Mouse (Mus musculus) MEL (cell line): ENCODE data around the gene Limch1. TPM values are rescaled to one million over a fixed set of nuclear protein-coding genes. Genes with fewer than 3 reads are reported as not detected.
A peak's percentile ranks its signal among the peaks of the same experiment; 100 is the strongest.

Source experiments
- DNase-seq: peaks from one replicate; pipeline ENCODE4 v3.0.0; 2011; ENCODE audit warnings: low read depth, low spot score
- H3K27ac ChIP-seq: 2 replicates; pipeline ENCODE4 v1.5.1; 2012; ENCODE audit warnings: low read depth, mild to moderate bottlenecking, control low read depth, low read length, moderate library complexity; ENCODE audit not compliant: control insufficient read depth
- H3K27me3 ChIP-seq, 2 experiments: fragments of 150-350 bp in 1 of 2; sonication (generic) in 1 of 2; 2 replicates each; pipeline ENCODE4 v1.6.1; 2012; ENCODE audit warnings: low read length in 2 of 2, mild to moderate bottlenecking in 2 of 2, improper control_type of control experiment in 1 of 2, moderate library complexity in 1 of 2; ENCODE audit not compliant: insufficient read depth in 2 of 2, control insufficient read depth in 1 of 2
- H3K36me3 ChIP-seq, 2 experiments: 2 replicates each; pipeline ENCODE4 v1.6.1; 2012 to 2014; ENCODE audit warnings: low read length in 2 of 2, improper control_type of control experiment in 1 of 2, inconsistent platforms in 1 of 2, mild to moderate bottlenecking in 1 of 2; ENCODE audit not compliant: insufficient read depth in 2 of 2, control insufficient read depth in 1 of 2
- H3K4me1 ChIP-seq, 2 experiments: fragments of 150-350 bp in 1 of 2; sonication (generic) in 1 of 2; 2 replicates each; pipeline ENCODE4 v1.6.1; 2012; ENCODE audit warnings: low read length in 2 of 2, improper control_type of control experiment in 1 of 2, mild to moderate bottlenecking in 1 of 2; ENCODE audit not compliant: insufficient read depth in 2 of 2, control insufficient read depth in 1 of 2
- H3K4me3 ChIP-seq, 2 experiments: fragments of 150-350 bp in 1 of 2; sonication (generic) in 1 of 2; 2 replicates each; pipeline ENCODE4 v1.5.1; 2012; ENCODE audit warnings: low read depth in 2 of 2, low read length in 2 of 2, mild to moderate bottlenecking in 2 of 2, moderate library complexity in 2 of 2, control low read depth in 1 of 2, improper control_type of control experiment in 1 of 2; ENCODE audit not compliant: control insufficient read depth in 1 of 2, insufficient read depth in 1 of 2
- H3K79me2 ChIP-seq: 2 replicates; pipeline ENCODE4 v1.6.1; 2012; ENCODE audit warnings: mild to moderate bottlenecking, low read length, moderate library complexity; ENCODE audit not compliant: control insufficient read depth, poor library complexity, insufficient read depth
- H3K9ac ChIP-seq: 2 replicates; pipeline ENCODE4 v1.6.1; 2012; ENCODE audit warnings: low read depth, mild to moderate bottlenecking, control low read depth, low read length, moderate library complexity; ENCODE audit not compliant: control insufficient read depth, poor library complexity, severe bottlenecking
- H3K9me3 ChIP-seq: fragments of 150-350 bp; sonication (generic); replicated peaks from 2 replicates; pipeline ENCODE4 v1.6.1; 2012; ENCODE audit warnings: mild to moderate bottlenecking, low read length, improper control_type of control experiment, moderate library complexity; ENCODE audit not compliant: insufficient read depth
- CTCF ChIP-seq, 3 experiments: IDR thresholded peaks in 2 of 3; conservative IDR thresholded peaks in 1 of 3; 2 replicates each; pipeline ENCODE4 v1.5.1; 2011 to 2012; ENCODE audit warnings: low read length in 3 of 3, low read depth in 2 of 3, mild to moderate bottlenecking in 2 of 3, improper control_type of control experiment in 1 of 3, inconsistent platforms in 1 of 3, mixed read lengths in 1 of 3, moderate library complexity in 1 of 3; ENCODE audit not compliant: control insufficient read depth in 1 of 3, insufficient read depth in 1 of 3, poor library complexity in 1 of 3, severe bottlenecking in 1 of 3
- ELF1 ChIP-seq: IDR thresholded peaks from 2 replicates; pipeline ENCODE4 v1.6.1; 2014; ENCODE audit warnings: low read depth, mild to moderate bottlenecking, inconsistent platforms, low read length, improper control_type of control experiment, moderate library complexity
- EP300 ChIP-seq, 2 experiments: IDR thresholded peaks; 2 replicates each; pipeline ENCODE4 v1.6.1; 2011; ENCODE audit warnings: improper control_type of control experiment in 2 of 2, low read length in 2 of 2, low read depth in 1 of 2, mild to moderate bottlenecking in 1 of 2
- ETS1 ChIP-seq: IDR thresholded peaks from 2 replicates; pipeline ENCODE4 v1.6.1; 2012; ENCODE audit warnings: low read depth, mild to moderate bottlenecking, inconsistent platforms, low read length, improper control_type of control experiment, moderate library complexity
- GABPA ChIP-seq: IDR thresholded peaks from 2 replicates; pipeline ENCODE4 v1.6.1; 2012; ENCODE audit warnings: low read depth, mild to moderate bottlenecking, inconsistent platforms, low read length, improper control_type of control experiment, moderate library complexity
- GATA1 ChIP-seq: IDR thresholded peaks from 2 replicates; pipeline ENCODE4 v1.6.1; 2011; ENCODE audit warnings: low read depth, low read length, improper control_type of control experiment
- JUND ChIP-seq: IDR thresholded peaks from 2 replicates; pipeline ENCODE4 v1.6.1; 2011; ENCODE audit warnings: low read depth, mild to moderate bottlenecking, improper control_type of control experiment, low read length
- KAT2A ChIP-seq: conservative IDR thresholded peaks from 2 replicates; pipeline ENCODE4 v1.6.1; 2012; ENCODE audit warnings: low read depth, low read length, improper control_type of control experiment, inconsistent platforms
- MEF2A ChIP-seq: IDR thresholded peaks from 2 replicates; pipeline ENCODE4 v1.6.1; 2014; ENCODE audit warnings: low read depth, mild to moderate bottlenecking, inconsistent platforms, low read length, improper control_type of control experiment; ENCODE audit not compliant: poor library complexity, insufficient replicate concordance, severe bottlenecking; ENCODE audit errors: extremely low read depth
- MXI1 ChIP-seq: IDR thresholded peaks from 2 replicates; pipeline ENCODE4 v1.6.1; 2011; ENCODE audit warnings: mild to moderate bottlenecking, low read depth, low read length, improper control_type of control experiment
- MYB ChIP-seq: IDR thresholded peaks from 2 replicates; pipeline ENCODE4 v1.6.1; 2011; ENCODE audit warnings: mild to moderate bottlenecking, low read depth, low read length, improper control_type of control experiment
- MYC ChIP-seq: IDR thresholded peaks from 2 replicates; pipeline ENCODE4 v1.6.1; 2011; ENCODE audit warnings: low read depth, mild to moderate bottlenecking, low read length, improper control_type of control experiment, moderate library complexity
- POLR2AphosphoS5 ChIP-seq: IDR thresholded peaks from 2 replicates; pipeline ENCODE4 v1.6.1; 2012; ENCODE audit warnings: low read depth, borderline replicate concordance, mild to moderate bottlenecking, inconsistent platforms, low read length, moderate library complexity, mixed read lengths
- RAD21 ChIP-seq: IDR thresholded peaks from 2 replicates; pipeline ENCODE4 v1.6.1; 2011; ENCODE audit warnings: mild to moderate bottlenecking, low read depth, low read length, improper control_type of control experiment
- TCF12 ChIP-seq: IDR thresholded peaks from 2 replicates; pipeline ENCODE4 v1.6.1; 2014; ENCODE audit warnings: low read depth, mild to moderate bottlenecking, inconsistent platforms, low read length, improper control_type of control experiment, moderate library complexity
- ZKSCAN1 ChIP-seq: IDR thresholded peaks from 2 replicates; pipeline ENCODE4 v1.6.1; 2012; ENCODE audit warnings: low read depth, mild to moderate bottlenecking, inconsistent platforms, low read length, improper control_type of control experiment, moderate library complexity
- polyA plus RNA-seq, 2 experiments: library from polyadenylated mRNA; stranded (reverse) in 1 of 2; unstranded in 1 of 2; fragments of >175 nt in 1 of 2; fragments of >200 nt in 1 of 2; gene quantifications; 2 replicates each; pipeline versions ENCODE4 v1.2.1 to v1.2.4; 2012; ENCODE audit warnings: low replicate concordance in 2 of 2, low read depth in 1 of 2; ENCODE audit not compliant: insufficient read length in 2 of 2, insufficient read depth in 1 of 2, missing spikeins in 1 of 2
- total RNA-seq: library from RNA; depleted of rRNA; stranded (reverse); fragments of 300-350 nt; gene quantifications from 2 replicates; pipeline ENCODE4 v1.2.3, GENCODE M21; 2012

Limch1 gene
- total and polyA plus RNA-seq, 3 experiments, result not detected

DNA sequence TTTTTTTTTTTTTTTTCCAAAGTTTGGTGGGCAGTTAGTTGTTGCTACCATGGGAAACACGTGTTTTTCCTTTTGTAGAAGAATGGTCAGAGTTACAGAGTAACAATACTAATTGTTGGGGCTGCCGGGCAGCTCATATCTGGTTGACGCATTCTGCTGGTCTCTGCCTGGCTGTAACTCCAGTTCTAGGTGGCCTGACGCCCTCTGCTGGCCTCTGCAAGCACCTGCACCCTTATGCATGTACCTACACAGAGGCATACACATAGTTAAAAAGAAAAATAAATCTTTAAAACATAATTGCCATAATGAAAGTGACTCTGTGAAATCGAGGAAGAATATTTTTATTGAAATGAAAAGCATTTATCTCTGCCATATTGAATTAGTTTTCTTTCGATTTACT lies 312.2 kb downstream of the Limch1 start:
- Histone ChIP-seq H3K4me3 (no peak overlapping the region), H3K79me2 (no peaks in the 10 kb centered on the region), H3K4me1 (no peaks in the 10 kb centered on the region), H3K9me3 (no peaks in the 10 kb centered on the region), H3K27me3 (no peaks in the 10 kb centered on the region), H3K36me3 (no peaks in the 10 kb centered on the region), H3K27ac (no peak overlapping the region), H3K9ac (no peak overlapping the region)
- no peak for DNase-seq
- no peak for TF ChIP-seq ZKSCAN1
- TF ChIP-seq POLR2AphosphoS5, result no peak
- no peak for TF ChIP-seq JUND
- TF ChIP-seq MXI1, result no peak
- no peak for TF ChIP-seq MEF2A
- TF ChIP-seq MYB, result no peak
- no peak for TF ChIP-seq GATA1
- TF ChIP-seq RAD21, result no peak
- TF ChIP-seq CTCF (IDR thresholded peaks at IDR 0.05 in 2 of 3, conservative IDR thresholded peaks at IDR 0.05 in 1 of 3; ENCODE audit: control insufficient read depth in 1 of 3, insufficient read depth in 1 of 3, low read depth in 2 of 3, low read length in 3 of 3, poor library complexity in 1 of 3, severe bottlenecking in 1 of 3), result peak in 1 of 3 experiments; percentile 17; a peak in 1 of 6 replicates

DNA sequence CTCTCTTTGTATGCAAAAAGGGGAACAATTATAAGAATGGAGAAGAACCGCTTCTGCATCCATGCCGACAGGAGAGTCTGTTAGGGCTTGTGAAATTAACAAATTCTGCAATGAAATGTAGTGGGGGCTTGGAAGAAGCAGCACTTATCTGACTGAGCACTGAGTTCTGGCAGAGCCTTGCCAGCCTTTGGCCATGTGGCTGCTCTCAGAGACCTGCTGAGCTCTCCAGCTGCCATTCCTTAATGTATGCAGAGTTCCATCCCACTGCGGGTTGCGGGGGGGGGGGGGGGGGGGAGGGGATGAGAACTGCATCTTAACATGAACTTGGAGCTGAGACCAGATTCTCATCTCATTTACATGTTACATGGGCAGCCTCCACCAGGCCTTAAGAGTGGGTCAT lies 314.9 kb downstream of the Limch1 start:
- Histone ChIP-seq H3K4me3 (no peak overlapping the region), H3K9ac (no peak overlapping the region), H3K79me2 (no peaks in the 10 kb centered on the region), H3K27ac (no peak overlapping the region), H3K9me3 (no peaks in the 10 kb centered on the region), H3K4me1 (no peaks in the 10 kb centered on the region), H3K36me3 (no peaks in the 10 kb centered on the region), H3K27me3 (no peaks in the 10 kb centered on the region)
- DNase-seq, result no peak
- TF ChIP-seq ELF1 (no peak), CTCF (IDR thresholded peaks at IDR 0.05 in 2 of 3, conservative IDR thresholded peaks at IDR 0.05 in 1 of 3; ENCODE audit: control insufficient read depth in 1 of 3, insufficient read depth in 1 of 3, low read depth in 2 of 3, low read length in 3 of 3, poor library complexity in 1 of 3, severe bottlenecking in 1 of 3) (no peak), ETS1 (no peak), POLR2AphosphoS5 (no peak), GABPA (no peak), TCF12 (no peak), KAT2A (no peak), MYC (no peak), EP300 (IDR thresholded peaks at IDR 0.05; ENCODE audit: low read depth in 1 of 2, low read length in 2 of 2) (no peak)
